Mouse (Mus musculus): ENCODE measurements around the gene Krt82.

- TF ChIP-seq CTCF (IDR thresholded peaks at IDR 0.05; ENCODE audit: low read depth) (no peak), EP300 (IDR thresholded peaks at IDR 0.05; ENCODE audit: low read depth) (no peak)
These were observed 14.2 kb downstream of the Krt82 start for GRCm38 (mm10) chr15:101536054-101536850.

Measured in liver, embryonic 14.5 days (tissue).